Mouse (Mus musculus) heart, postnatal 0 days (tissue): ENCODE measurements at regions not wholly inside any gene's neighbourhood (a gene's known extent, or its start where the extent isn't known, plus 50 kb on each side); places are given as distances from the start of the nearest gene placed in this dataset.

Experiments used
- CTCF ChIP-seq: IDR thresholded peaks from 2 replicates; pipeline ENCODE4 v1.5.1; 2016; ENCODE audit warnings: antibody characterized with exemption, control low read depth, low read depth
- EP300 ChIP-seq: IDR thresholded peaks from 2 replicates; pipeline ENCODE4 v1.6.1; 2016; ENCODE audit warnings: antibody characterized with exemption, low read depth

DNA sequence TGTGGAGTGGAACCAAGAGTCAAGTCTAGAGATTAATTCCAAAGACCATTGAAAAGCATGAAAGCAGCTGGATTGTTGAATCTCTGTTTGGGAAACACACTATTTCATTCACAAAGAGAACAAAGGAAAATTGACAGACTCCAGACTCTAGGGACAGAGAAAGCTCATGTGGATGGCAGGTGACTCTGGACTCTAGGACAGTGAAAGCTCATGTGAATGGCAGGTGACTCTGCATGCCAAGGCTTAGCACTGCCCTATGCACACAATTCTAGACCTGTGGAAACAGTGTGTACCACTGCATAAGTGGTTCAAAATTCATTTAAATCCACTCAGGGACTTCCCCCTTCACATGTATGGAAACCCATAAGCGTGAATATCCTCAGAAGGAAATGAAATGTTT is 486.0 kb upstream of the Fam92a start:
- TF ChIP-seq CTCF = no peak
- no peak for TF ChIP-seq EP300
